In genomic region chr3:98206977-98207376, GRCm38 (mm10) we compare ENCODE assay signal across 22 mouse cellular contexts. TPM values are rescaled to one million over a fixed set of nuclear protein-coding genes. Genes with fewer than 3 reads are reported as not detected.
"Had no signal": no experiment of that assay in that cellular context is flagged by ENCODE, and none has a peak within 500 bp of the region (broad histone marks: within the 10 kb centered on the region; RNA-seq: fewer than 3 reads in every experiment).

No protein-coding gene starts in this region.

- DNase-seq: lung, adult 18-20 months; lung, embryonic 14.5 days; lung, postnatal 10 days; lung, postnatal 4 days; midbrain, embryonic 14.5 days; right cerebral cortex, postnatal 14 days; thymus, adult 2 months; thymus, postnatal 25 days; thymus, postnatal 4 days had no signal

- H3K4me3 ChIP-seq: midbrain, embryonic 12.5 days; neural tube, embryonic 12.5 days; stomach, embryonic 15.5 days had no signal

- H3K27me3 ChIP-seq: midbrain, embryonic 12.5 days; neural tube, embryonic 12.5 days; stomach, embryonic 15.5 days had no signal

- H3K4me2 ChIP-seq: lung, embryonic 14.5 days; midbrain, embryonic 12.5 days; neural tube, embryonic 12.5 days; stomach, embryonic 15.5 days had no signal

- H3K9ac ChIP-seq: lung, embryonic 14.5 days; midbrain, embryonic 12.5 days; neural tube, embryonic 12.5 days; stomach, embryonic 15.5 days had no signal

- H3K36me3 ChIP-seq: midbrain, embryonic 12.5 days; neural tube, embryonic 12.5 days; stomach, embryonic 15.5 days had no signal

- H3K9me3 ChIP-seq: midbrain, embryonic 12.5 days; neural tube, embryonic 12.5 days; stomach, embryonic 15.5 days had no signal

- H3K27ac ChIP-seq: midbrain, embryonic 12.5 days; neural tube, embryonic 12.5 days; stomach, embryonic 15.5 days; stomach, postnatal 0 days had no signal

- H3K4me1 ChIP-seq: midbrain, embryonic 12.5 days; neural tube, embryonic 12.5 days had no signal

RNA-seq across cellular contexts. Expression of gene Reg4, which starts 15.0 kb away (rescaled TPM):
- total RNA-seq: megakaryocyte, adult 5-6 weeks; midbrain, postnatal 0 days; monocyte, adult 5-6 weeks; neutrophil, adult 5-6 weeks had no signal
- polyA plus RNA-seq: lung, embryonic 14.5 days; lung, embryonic 16.5 days; midbrain, embryonic 12.5 days; midbrain, embryonic 14.5 days; midbrain, postnatal 0 days; neural tube, embryonic 12.5 days; neural tube, embryonic 14.5 days; spleen, adult 2 months; stomach, postnatal 0 days; urinary bladder, adult 2 months had no signal

RNA-seq across cellular contexts. Expression of gene Adam30, which starts 46.5 kb away (rescaled TPM):
- total RNA-seq: midbrain, postnatal 0 days had no signal
- polyA plus RNA-seq: liver, embryonic 16.5 days; lung, embryonic 14.5 days; lung, embryonic 16.5 days; midbrain, embryonic 12.5 days; midbrain, embryonic 14.5 days; midbrain, postnatal 0 days; neural tube, embryonic 12.5 days; neural tube, embryonic 14.5 days; spleen, adult 2 months; stomach, embryonic 15.5 days; stomach, postnatal 0 days; thymus, adult 2 months; urinary bladder, adult 2 months had no signal
